Mouse (Mus musculus) cerebellum, adult 2 months (tissue): ENCODE measurements at regions not wholly inside any gene's neighbourhood (a gene's known extent, or its start where the extent isn't known, plus 50 kb on each side); places are given as distances from the start of the nearest gene placed in this dataset.

Experiments used
- CTCF ChIP-seq: fragments of 200-500 bp; IDR thresholded peaks from 2 replicates; pipeline ENCODE4 v1.5.1; 2011; ENCODE audit warnings: low read depth, mild to moderate bottlenecking, control low read depth, low read length, moderate library complexity, borderline replicate concordance; ENCODE audit not compliant: insufficient read depth
- POLR2A ChIP-seq: fragments of 200-500 bp; IDR thresholded peaks from 2 replicates; pipeline ENCODE4 v1.6.1; 2011; ENCODE audit warnings: low read length, control low read depth, borderline replicate concordance; ENCODE audit not compliant: insufficient read depth

DNA sequence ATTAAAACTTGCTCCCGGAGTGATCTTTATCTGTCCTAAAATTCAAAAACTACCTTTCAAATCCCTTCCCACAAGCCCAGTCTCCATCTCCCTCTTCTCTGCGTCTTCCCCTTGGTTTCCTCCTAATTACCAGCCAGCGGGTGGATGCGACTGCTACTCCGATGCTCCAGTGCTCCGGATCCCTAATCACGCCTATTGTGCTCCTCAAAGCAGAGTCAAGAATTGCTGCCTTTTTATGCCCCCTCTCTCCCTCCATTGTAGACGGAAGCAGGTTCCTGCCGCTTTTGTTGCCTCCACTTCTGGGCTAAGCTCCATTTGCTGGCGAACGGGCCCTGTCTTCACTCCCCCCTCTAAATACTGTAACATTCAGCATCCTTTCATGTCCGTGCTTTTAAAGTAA is 214.0 kb upstream of the Prox1 start:
- TF ChIP-seq CTCF (no peak), POLR2A (no peak)
